Mouse (Mus musculus) frontal cortex, postnatal 36 days (tissue): ENCODE data around the gene S100z.

Experiments
- DNase-seq, 2 experiments: peaks; one replicate each; pipeline ENCODE4 v3.0.0; 2022; ENCODE audit warnings: low spot score in 2 of 2

S100z gene

DNA sequence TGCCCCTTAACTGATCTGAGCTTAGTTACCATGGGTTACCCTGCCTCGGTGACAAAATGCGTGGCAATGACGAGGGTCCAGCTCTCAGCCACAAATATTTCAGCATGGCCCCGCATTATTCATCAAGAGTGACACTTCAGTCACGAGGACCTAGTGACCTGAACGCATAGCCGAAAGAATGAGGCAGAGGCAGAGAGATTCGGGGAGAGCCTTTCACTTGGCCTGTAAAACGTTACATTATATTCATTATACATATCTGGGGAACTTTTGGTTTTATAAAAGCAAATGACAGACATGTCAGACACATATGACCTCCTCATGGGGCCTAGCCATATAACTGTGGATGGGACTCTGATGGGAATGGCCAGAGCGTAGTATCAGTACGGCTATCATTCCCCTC lies 33.7 kb downstream of the S100z start, which contains the start of gene Crhbp:
TSS of gene Crhbp (minus strand) at position 101 of the 400 bp plus-strand sequence.
- no peak for DNase-seq

DNA sequence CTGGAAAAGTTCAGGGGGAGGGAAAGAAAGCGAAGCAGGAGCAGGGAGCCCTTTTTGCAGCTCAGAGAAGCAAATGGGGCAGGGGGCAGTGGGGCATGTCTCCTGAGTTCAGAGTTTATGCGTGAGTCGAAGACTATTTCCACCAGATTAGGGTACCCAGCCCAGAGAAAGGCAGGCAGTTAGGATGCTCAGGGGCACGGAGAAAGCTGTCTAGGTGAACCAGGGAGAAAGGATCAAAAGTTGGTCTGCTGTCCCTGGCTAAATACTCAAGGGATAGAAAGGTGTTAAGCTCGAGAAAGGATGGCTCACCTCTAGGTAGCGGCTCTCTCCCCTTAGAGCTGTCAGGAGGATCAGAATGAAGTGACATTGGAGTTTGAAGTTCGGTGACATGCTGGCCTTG lies 34.2 kb downstream of the S100z start:
- no peak for DNase-seq

DNA sequence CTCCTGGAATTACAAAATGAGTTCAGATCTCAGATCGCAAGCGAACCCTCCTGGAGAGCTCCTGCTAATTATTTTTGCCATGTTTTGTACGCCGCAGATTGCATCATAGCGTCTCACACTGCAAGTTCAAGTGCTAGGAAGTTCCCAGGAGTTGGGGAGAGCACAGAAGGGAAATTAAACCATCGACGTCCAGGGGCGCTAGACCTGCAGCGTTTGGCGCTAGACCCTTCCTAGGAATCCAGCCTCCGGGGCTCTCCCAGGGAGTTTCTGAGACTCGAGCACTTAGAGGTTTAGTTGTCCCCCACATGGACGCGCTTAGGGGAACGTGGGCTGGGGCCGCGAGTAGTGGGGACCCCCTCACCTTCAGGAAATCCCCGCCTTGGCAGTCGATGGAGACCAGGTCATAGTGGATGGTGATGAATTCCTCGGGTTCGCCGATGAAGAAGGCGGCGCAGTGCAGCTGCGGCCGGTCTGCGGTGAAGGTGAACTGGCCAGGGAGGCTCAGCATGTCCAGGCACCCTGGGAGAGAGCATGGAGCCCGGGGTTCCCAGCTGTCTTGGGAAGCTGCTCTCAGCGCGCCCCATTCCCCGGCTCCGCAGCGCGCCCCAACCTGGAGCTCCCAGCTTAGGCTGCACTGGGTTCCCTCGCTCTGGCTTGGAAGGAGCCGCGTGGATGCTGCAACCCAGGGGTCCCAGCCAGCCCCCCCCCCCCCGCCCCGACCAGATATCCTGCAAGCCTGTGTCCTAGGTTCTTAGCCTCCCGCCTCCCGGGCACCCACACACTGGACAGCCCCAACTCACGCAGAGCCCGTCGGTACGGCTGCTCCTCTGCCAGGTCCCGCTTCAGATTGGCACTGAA lies 34.9 kb downstream of the S100z start:
- no peak for DNase-seq

DNA sequence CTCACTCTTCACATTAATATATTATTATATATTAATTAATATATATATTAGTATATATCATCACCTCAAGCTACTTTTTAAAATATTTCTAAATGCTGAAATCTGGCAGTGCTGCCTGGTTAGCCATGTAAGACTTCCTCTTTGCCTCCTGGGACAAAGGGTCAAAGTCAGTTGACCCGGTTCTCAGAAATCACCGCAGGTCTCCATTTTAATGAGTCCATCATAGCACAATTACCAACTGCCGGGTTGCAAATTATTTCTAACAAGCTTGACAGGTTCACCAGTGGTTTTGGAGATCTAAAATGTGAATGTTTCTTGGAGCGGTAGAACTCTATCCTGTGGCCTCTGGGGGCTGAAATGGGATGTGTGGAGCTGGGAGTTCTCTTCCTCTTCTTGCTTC lies 35.6 kb downstream of the S100z start:
- no peak for DNase-seq

DNA sequence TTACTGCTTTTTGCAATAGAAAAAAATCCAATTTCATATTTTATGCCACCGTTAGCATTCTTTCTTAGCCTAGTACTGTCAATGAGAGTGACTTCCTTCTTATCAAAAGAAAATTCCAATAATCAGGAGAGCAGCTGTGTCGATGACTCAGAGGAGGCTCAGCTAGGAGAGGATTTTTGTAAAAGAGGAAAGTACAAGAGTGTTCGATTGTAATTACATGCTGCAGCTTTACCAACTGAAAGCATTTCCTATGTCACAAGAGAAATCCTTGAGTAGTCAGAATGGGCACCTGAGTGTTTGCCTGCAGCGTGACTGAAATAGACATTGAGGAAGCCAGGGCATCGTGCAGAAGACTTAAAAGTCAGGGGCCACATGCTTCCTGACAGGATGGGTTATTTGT lies 39.0 kb downstream of the S100z start:
- DNase-seq = no peak

DNA sequence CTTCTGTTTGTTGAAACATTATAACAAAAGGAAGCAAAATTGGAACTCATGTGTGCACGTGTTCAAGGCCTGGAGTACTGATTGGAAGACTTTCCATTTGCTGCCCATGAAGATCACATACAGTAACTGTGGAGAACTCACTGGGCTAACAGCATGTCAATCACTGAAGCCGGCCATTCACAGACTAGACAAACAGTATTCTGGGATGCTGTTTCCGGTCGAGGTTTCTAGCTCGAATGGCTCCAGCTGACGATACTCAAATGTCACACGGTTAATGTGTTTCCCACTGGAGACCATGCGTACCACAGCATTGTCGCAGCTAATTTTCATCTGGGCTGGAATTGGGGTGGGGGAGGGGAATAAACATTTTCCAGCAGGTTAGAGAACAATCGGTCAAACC lies 46.8 kb downstream of the S100z start:
- no peak for DNase-seq

DNA sequence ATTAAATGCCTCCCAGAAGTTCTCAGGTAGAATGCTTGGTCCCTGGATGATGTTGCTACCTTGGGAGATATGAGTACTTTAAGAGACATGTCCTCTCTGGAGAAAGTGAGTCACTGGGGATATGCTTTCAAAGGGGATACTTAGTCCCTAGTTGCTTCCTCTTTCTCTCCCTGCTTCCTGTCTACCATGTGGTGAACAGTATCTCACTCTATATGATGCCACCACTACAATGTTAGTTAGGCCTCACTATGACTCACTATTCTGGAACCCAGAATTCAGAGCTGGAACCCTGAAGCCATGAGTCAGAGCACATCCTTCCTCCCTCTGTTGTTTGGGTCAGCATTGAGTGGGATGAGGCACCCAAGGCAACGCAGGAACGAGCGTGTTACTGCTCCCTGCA lies 51.0 kb downstream of the S100z start:
- no peak for DNase-seq
